Mouse (Mus musculus) large intestine, adult 2 months (tissue): Measurements from ENCODE around the gene Krtap2-4. TPM values are rescaled to one million over a fixed set of nuclear protein-coding genes. Genes with fewer than 3 reads are reported as not detected.

Experiments used
- DNase-seq: peaks from one replicate; pipeline ENCODE4 v3.0.0-alpha.2; 2012; ENCODE audit warnings: low read depth, low spot score
- WGBS: fragments of 180-500 bp; shearing (Covaris S2); methylation state at CpG from one replicate; pipeline ENCODE4 v1.1.7; 2018; 5-methylcytosine and 5-hydroxymethylcytosine counted together
- polyA plus RNA-seq: library from polyadenylated mRNA; depleted of rRNA; stranded (reverse); fragments of >200 nt; gene quantifications from 2 replicates; pipeline ENCODE4 v1.2.3, GENCODE M21; 2012; rRNA removed

Krtap2-4 gene
- polyA plus RNA-seq, 1 experiment, result not detected

GRCm38 (mm10) chr11:99590981-99591380 lies 23.7 kb downstream of the Krtap2-4 start, which contains the start of gene Krtap1-3:
TSS of gene Krtap1-3 (minus strand) at chr11:99591339.
- WGBS, result 68% methylated on average over 6 of the region's 6 CpGs
- DNase-seq, result no peak

- 78% methylated on average over 7 of the region's 7 CpGs for WGBS
Measured at GRCm38 (mm10) chr11:99585096-99585495, 29.6 kb downstream of the Krtap2-4 start.

GRCm38 (mm10) chr11:99583245-99583704 lies 31.4 kb downstream of the Krtap2-4 start, which contains the start of gene Krtap1-4:
TSS of gene Krtap1-4 (minus strand) at chr11:99583654.
- 68% methylated on average over 5 of the region's 5 CpGs for WGBS
- no peak for DNase-seq

More at GRCm38 (mm10) chr11:99585096-99585495, 29.6 kb downstream of the Krtap2-4 start:
- DNase-seq, result no peak

GRCm38 (mm10) chr11:99581564-99581963 lies 33.1 kb downstream of the Krtap2-4 start:
- 73% methylated on average over 6 of the region's 6 CpGs for WGBS
- DNase-seq, result no peak

GRCm38 (mm10) chr11:99581051-99581450 lies 33.6 kb downstream of the Krtap2-4 start:
- no peak for DNase-seq
- WGBS, result 82% methylated on average over 5 of the region's 5 CpGs

- WGBS, result 80% methylated on average over 6 of the region's 6 CpGs
Measured at GRCm38 (mm10) chr11:99580636-99581035, 34.0 kb downstream of the Krtap2-4 start, which contains the start of gene Krtap1-5. TSS of gene Krtap1-5 (minus strand) at chr11:99581016.

GRCm38 (mm10) chr11:99574106-99574505 lies 40.5 kb downstream of the Krtap2-4 start:
- 2% methylated on average over 7 of the region's 7 CpGs for WGBS

More at GRCm38 (mm10) chr11:99580636-99581035, 34.0 kb downstream of the Krtap2-4 start, which contains the start of gene Krtap1-5:
- no peak for DNase-seq

GRCm38 (mm10) chr11:99573164-99573563 lies 41.5 kb downstream of the Krtap2-4 start:
- 72% methylated on average over 4 of the region's 4 CpGs for WGBS
- no peak for DNase-seq

More at GRCm38 (mm10) chr11:99574106-99574505, 40.5 kb downstream of the Krtap2-4 start:
- DNase-seq, result peak; percentile 33

GRCm38 (mm10) chr11:99566530-99566929 lies 48.1 kb downstream of the Krtap2-4 start, which contains the start of gene Krtap3-1:
TSS of gene Krtap3-1 (minus strand) at chr11:99566630.
- DNase-seq, result peak; percentile 27
- WGBS, result 40% methylated on average over 7 of the region's 7 CpGs

Other genes starting within 250 kb of the Krtap2-4 start
- 0.06 TPM in 1 of 2 replicates, not detected in the other for gene Krt28, start 239.9 kb downstream of the Krtap2-4 start, polyA plus RNA-seq
- gene Krt10, start 225.5 kb downstream of the Krtap2-4 start, polyA plus RNA-seq, result 0.84 and 1.1 TPM in 2 replicates
- 3.9 and 4.5 TPM in 2 replicates for gene Krt12, start 192.6 kb downstream of the Krtap2-4 start, polyA plus RNA-seq
- 409 and 926 TPM in 2 replicates for gene Krt20, start 176.7 kb downstream of the Krtap2-4 start, polyA plus RNA-seq
- 1.0 and 2.8 TPM in 2 replicates for gene Krt23, start 121.7 kb downstream of the Krtap2-4 start, polyA plus RNA-seq
- not detected in 2 replicates for gene Krt39, start 93.5 kb downstream of the Krtap2-4 start, polyA plus RNA-seq
- not detected in 2 replicates for gene Krt40, start 71.7 kb downstream of the Krtap2-4 start, polyA plus RNA-seq
- gene Krtap3-3, start 64.0 kb downstream of the Krtap2-4 start, polyA plus RNA-seq, result not detected in 2 replicates
- not detected in 2 replicates for gene Krtap3-2, start 58.0 kb downstream of the Krtap2-4 start, polyA plus RNA-seq
- not detected in 2 replicates for gene Gm11939, start 55.4 kb downstream of the Krtap2-4 start, polyA plus RNA-seq
- 0.30 and 0.55 TPM in 2 replicates for gene Krtap3-1, start 48.2 kb downstream of the Krtap2-4 start, polyA plus RNA-seq
- gene Krtap1-5, start 33.8 kb downstream of the Krtap2-4 start, polyA plus RNA-seq, result not detected in 2 replicates
- gene Krtap1-4, start 31.2 kb downstream of the Krtap2-4 start, polyA plus RNA-seq, result not detected in 2 replicates
- gene Krtap1-3, start 23.5 kb downstream of the Krtap2-4 start, polyA plus RNA-seq, result not detected in 2 replicates
- not detected in 2 replicates for gene Krtap9-3, start 16.7 kb downstream of the Krtap2-4 start, polyA plus RNA-seq
- 0.21 TPM in 1 of 2 replicates, not detected in the other for gene Gm11938, start 11.5 kb downstream of the Krtap2-4 start, polyA plus RNA-seq
- not detected in 2 replicates for gene Gm11937, start 4.7 kb downstream of the Krtap2-4 start, polyA plus RNA-seq
- 0.26 TPM in 1 of 2 replicates, not detected in the other for gene Gm11562, start 5.6 kb upstream of the Krtap2-4 start, polyA plus RNA-seq
- not detected in 2 replicates for gene Krtap4-1, start 13.4 kb upstream of the Krtap2-4 start, polyA plus RNA-seq
- not detected in 2 replicates for gene Krtap4-2, start 20.2 kb upstream of the Krtap2-4 start, polyA plus RNA-seq
- not detected in 2 replicates for gene Krtap4-7, start 29.2 kb upstream of the Krtap2-4 start, polyA plus RNA-seq
- gene Gm11555, start 35.4 kb upstream of the Krtap2-4 start, polyA plus RNA-seq, result not detected in 2 replicates
- gene Gm11563, start 44.1 kb upstream of the Krtap2-4 start, polyA plus RNA-seq, result not detected in 2 replicates
- gene Krtap4-6, start 51.1 kb upstream of the Krtap2-4 start, polyA plus RNA-seq, result not detected in 2 replicates
- not detected in 2 replicates for gene Gm14190, start 75.9 kb upstream of the Krtap2-4 start, polyA plus RNA-seq
- not detected in 2 replicates for gene Gm14180, start 119.4 kb upstream of the Krtap2-4 start, polyA plus RNA-seq
- gene Gm11595, start 158.1 kb upstream of the Krtap2-4 start, polyA plus RNA-seq, result not detected in 2 replicates
- gene Krtap4-8, start 165.9 kb upstream of the Krtap2-4 start, polyA plus RNA-seq, result not detected in 2 replicates
- gene Krtap4-9, start 170.4 kb upstream of the Krtap2-4 start, polyA plus RNA-seq, result not detected in 2 replicates
- not detected in 2 replicates for gene Gm11596, start 178.6 kb upstream of the Krtap2-4 start, polyA plus RNA-seq
- gene Gm11569, start 184.1 kb upstream of the Krtap2-4 start, polyA plus RNA-seq, result not detected in 2 replicates
- gene Gm11554, start 189.6 kb upstream of the Krtap2-4 start, polyA plus RNA-seq, result not detected in 2 replicates
- gene Krtap4-13, start 195.0 kb upstream of the Krtap2-4 start, polyA plus RNA-seq, result not detected in 2 replicates
- gene Gm11564, start 200.8 kb upstream of the Krtap2-4 start, polyA plus RNA-seq, result not detected in 2 replicates
- not detected in 2 replicates for gene 2300003K06Rik, start 223.2 kb upstream of the Krtap2-4 start, polyA plus RNA-seq
- gene Krtap4-16, start 236.8 kb upstream of the Krtap2-4 start, polyA plus RNA-seq, result 0.11 and 0.33 TPM in 2 replicates
- gene Gm11568, start 243.1 kb upstream of the Krtap2-4 start, polyA plus RNA-seq, result not detected in 2 replicates
- gene Gm11559, start 249.6 kb upstream of the Krtap2-4 start, polyA plus RNA-seq, result not detected in 2 replicates